Mouse (Mus musculus) gastrocnemius, adult 2 months (tissue): ENCODE measurements around the gene Nr2f2. TPM values are rescaled to one million over a fixed set of nuclear protein-coding genes. Genes with fewer than 3 reads are reported as not detected.
A peak's percentile ranks its signal among the peaks of the same experiment; 100 is the strongest.

Experiments
- DNase-seq: peaks from one replicate; pipeline ENCODE4 v3.0.0; 2022
- H3K27ac ChIP-seq: fragments of 200-600 bp; 2 replicates; pipeline ENCODE4 v1.8.1; 2022; ENCODE audit warnings: mild to moderate bottlenecking
- H3K4me3 ChIP-seq: fragments of 200-600 bp; 2 replicates; pipeline ENCODE4 v1.8.1; 2022; ENCODE audit warnings: mild to moderate bottlenecking, moderate library complexity
- CTCF ChIP-seq: fragments of 200-600 bp; IDR thresholded peaks from 2 replicates; pipeline ENCODE4 v1.8.1; 2022; ENCODE audit warnings: antibody characterized with exemption, mild to moderate bottlenecking, moderate library complexity
- intact Hi-C: fragments of 180-260 bp; cut with DNase I; formaldehyde crosslinking; loops from one replicate; pipeline ENCODE4 v1.15.1; 2025
- total RNA-seq, 2 experiments: library from RNA; stranded (reverse); gene quantifications; 2 replicates each; pipeline ENCODE4 v1.2.3; 2021

The Nr2f2 gene
- total RNA-seq, 2 experiments from 2014 or later: 15.8 to 16.2 TPM

- peak overlapping the region; percentile 94 for H3K4me3 ChIP-seq
- intact Hi-C loops: no loop called here
- H3K27ac ChIP-seq: peak overlapping the region; percentile 78
- TF ChIP-seq CTCF: no peak
- no peak for DNase-seq
These were observed 10.6 kb downstream of the Nr2f2 start for GRCm38 (mm10) chr7:70355691-70356568.

GRCm38 (mm10) chr7:70355357-70355620 lies 11.2 kb downstream of the Nr2f2 start:
- Histone ChIP-seq H3K27ac (peak overlapping the region; percentile 78), H3K4me3 (peak overlapping the region; percentile 94)
- TF ChIP-seq CTCF: no peak
- intact Hi-C loops: no loop called here
- DNase-seq: no peak

GRCm38 (mm10) chr7:70354606-70355356 lies 11.8 kb downstream of the Nr2f2 start:
- peak overlapping the region; percentile 94 for H3K4me3 ChIP-seq
- DNase-seq: no peak
- no peak for TF ChIP-seq CTCF
- peak overlapping the region; percentile 78 for H3K27ac ChIP-seq
- intact Hi-C loops: no loop called here

GRCm38 (mm10) chr7:70353151-70353550 lies 13.4 kb downstream of the Nr2f2 start:
- Histone ChIP-seq H3K4me3 (peak overlapping the region; percentile 94), H3K27ac (peak overlapping the region; percentile 78)
- no peak for DNase-seq
- intact Hi-C loops: no loop called here
- no peak for TF ChIP-seq CTCF

- H3K4me3 ChIP-seq: peak overlapping the region; percentile 94
- DNase-seq: no peak
- TF ChIP-seq CTCF: no peak
- peak overlapping the region; percentile 78 for H3K27ac ChIP-seq
- intact Hi-C loops: no loop called here
These were observed 13.9 kb downstream of the Nr2f2 start for GRCm38 (mm10) chr7:70352617-70353016.

GRCm38 (mm10) chr7:70351981-70352560 lies 14.5 kb downstream of the Nr2f2 start:
- DNase-seq: no peak
- peak overlapping the region; percentile 92 for H3K27ac ChIP-seq
- no peak for TF ChIP-seq CTCF
- peak overlapping the region; percentile 94 for H3K4me3 ChIP-seq
- intact Hi-C loops: loop anchor here (1.0 kb wide), 1 partner anchor 8 kb away; no protein-coding TSS in a partner anchor

GRCm38 (mm10) chr7:70350781-70351551 lies 15.6 kb downstream of the Nr2f2 start:
- peak overlapping the region; percentile 94 for H3K4me3 ChIP-seq
- peak overlapping the region; percentile 92 for H3K27ac ChIP-seq
- DNase-seq: peak; percentile 73
- TF ChIP-seq CTCF: no peak
- intact Hi-C loops: loop anchor here (1.0 kb wide), 1 partner anchor 9 kb away; no protein-coding TSS in a partner anchor

GRCm38 (mm10) chr7:70349981-70350670 lies 16.4 kb downstream of the Nr2f2 start:
- intact Hi-C loops: loop anchor here (10.0 kb wide), 1 partner anchor 1025 kb away; no protein-coding TSS in a partner anchor
- Histone ChIP-seq H3K4me3 (peak overlapping the region; percentile 94), H3K27ac (peak overlapping the region; percentile 92)
- DNase-seq: no peak
- TF ChIP-seq CTCF: no peak

- peak overlapping the region; percentile 94 for H3K4me3 ChIP-seq
- DNase-seq: no peak
- no peak for TF ChIP-seq CTCF
- H3K27ac ChIP-seq: peak overlapping the region; percentile 92
- intact Hi-C loops: loop anchor here (10.0 kb wide), 1 partner anchor 1026 kb away; no protein-coding TSS in a partner anchor
These were observed 17.4 kb downstream of the Nr2f2 start for GRCm38 (mm10) chr7:70348977-70349615.

- no peak for TF ChIP-seq CTCF
- DNase-seq: no peak
- Histone ChIP-seq H3K27ac (peak overlapping the region; percentile 92), H3K4me3 (peak overlapping the region; percentile 94)
- intact Hi-C loops: loop anchor here (10.0 kb wide), 1 partner anchor 1026 kb away; no protein-coding TSS in a partner anchor
These were observed 18.2 kb downstream of the Nr2f2 start for GRCm38 (mm10) chr7:70348064-70348976.
